Mouse (Mus musculus) embryo, embryonic 9.5 days (tissue): ENCODE results near the gene Med27.

Source experiments
- DNase-seq: peaks from one replicate; pipeline ENCODE4 v3.0.0-alpha.2; 2017; ENCODE audit errors: extremely low spot score

The Med27 gene

DNA sequence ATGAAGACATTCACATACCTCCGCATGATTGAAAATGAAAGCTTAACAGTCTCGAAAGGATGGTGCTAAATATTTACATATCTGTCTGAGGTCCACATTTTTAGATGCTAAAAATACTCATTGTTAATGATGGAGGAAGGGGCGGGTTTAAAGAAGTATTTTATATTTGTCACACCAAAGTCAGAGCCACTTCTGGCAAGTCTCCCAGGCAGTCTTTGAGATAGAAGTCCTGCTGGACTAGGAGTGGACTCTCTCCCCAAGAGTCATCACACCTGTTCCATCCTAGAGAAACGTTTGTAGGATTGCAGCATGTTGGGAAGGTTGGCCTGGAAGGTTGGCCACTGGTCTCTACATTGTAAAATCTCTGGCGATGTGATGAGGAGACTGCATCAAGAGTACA, 90.5 kb downstream of the Med27 start:
- DNase-seq, result no peak

DNA sequence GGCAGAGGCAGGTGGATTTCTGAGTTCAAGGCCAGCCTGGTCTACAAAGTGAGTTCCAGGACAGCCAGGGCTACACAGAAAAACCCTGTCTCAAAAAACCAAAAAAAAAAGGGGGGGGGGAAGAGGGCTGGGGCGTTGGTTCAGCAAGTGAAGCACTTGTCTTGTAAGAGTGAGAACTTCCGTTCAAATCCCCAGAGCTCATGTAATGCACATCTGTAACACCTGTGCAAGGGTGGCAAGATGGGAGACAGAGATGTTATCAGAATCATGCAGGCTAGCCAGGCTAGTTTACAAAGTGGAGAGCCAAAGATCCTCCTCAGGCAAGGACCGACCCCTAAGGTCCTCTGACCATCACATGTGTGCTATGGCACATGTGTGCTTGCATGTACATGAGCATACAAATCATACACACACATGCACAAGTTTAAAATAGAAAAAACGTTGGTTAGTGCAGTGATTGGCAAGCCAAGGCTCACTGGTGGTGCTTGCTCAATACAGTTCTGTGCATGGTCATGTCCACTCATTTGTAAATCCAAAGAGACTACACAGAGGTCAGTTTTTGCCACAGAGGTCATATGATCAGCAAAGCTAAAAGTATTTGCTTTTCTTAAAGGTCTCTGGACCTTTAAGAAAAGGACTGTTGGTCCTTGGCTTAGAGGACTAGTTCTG, 91.4 kb downstream of the Med27 start:
- no peak for DNase-seq

DNA sequence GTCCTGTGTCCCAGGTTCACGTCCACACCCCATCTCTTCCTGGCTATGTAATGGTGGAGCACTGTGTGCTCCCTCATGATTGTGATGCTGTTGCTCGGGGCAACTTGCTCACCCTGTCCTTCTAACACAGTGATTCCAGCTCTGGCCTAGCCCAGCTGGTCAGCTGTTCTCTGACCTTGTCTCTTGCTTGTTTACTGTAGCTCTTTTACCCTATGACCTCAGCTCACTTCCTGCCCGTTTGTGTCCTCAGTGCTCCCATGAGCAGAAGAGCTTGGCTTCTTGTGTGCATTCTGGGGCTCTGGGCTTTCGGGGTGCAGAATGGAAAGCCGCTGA, 91.9 kb downstream of the Med27 start:
- DNase-seq, result no peak

DNA sequence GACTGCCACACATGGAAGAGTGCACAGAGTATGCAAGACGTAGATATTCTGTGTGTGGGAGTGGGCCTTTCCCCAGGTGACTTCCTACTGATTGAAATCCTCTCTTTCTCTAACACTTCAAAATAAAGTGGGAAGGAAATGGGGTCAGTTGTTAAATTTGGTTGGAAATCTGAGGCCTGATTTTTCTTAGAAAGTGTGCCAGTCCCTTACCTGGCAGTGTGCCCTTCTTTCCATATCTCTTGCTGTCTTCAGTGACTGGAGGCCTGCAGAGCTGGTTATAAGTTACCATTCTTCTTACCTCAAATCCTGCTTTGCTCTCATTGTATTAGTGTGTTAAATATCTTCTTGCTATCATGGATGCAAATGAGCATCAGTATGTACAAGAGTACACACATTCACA, 92.4 kb downstream of the Med27 start:
- DNase-seq, result no peak

DNA sequence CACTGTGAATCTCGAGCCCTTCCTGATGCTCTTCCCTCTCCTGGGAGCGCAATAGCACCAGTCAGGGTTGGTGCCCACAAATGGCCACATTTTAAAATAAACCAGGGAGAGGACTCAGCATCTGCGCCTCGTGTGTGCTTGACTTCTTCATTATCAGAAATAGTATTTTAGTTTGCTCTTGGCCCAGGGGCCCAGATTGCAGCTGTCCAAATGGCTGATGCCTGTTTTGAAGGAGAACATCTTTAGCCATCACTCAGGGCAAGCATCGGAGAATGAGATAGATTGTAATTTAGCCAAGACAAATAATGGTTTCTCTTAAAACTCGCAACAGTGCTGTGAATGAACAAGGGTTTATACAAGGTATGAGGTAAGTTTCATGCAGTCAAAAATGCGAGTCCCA, 92.8 kb downstream of the Med27 start:
- no peak for DNase-seq

- no peak for DNase-seq
Observed at GRCm38 (mm10) chr2:29439857-29440502, 93.4 kb downstream of the Med27 start.

- no peak for DNase-seq
Observed at GRCm38 (mm10) chr2:29442275-29442674, 95.7 kb downstream of the Med27 start.

DNA sequence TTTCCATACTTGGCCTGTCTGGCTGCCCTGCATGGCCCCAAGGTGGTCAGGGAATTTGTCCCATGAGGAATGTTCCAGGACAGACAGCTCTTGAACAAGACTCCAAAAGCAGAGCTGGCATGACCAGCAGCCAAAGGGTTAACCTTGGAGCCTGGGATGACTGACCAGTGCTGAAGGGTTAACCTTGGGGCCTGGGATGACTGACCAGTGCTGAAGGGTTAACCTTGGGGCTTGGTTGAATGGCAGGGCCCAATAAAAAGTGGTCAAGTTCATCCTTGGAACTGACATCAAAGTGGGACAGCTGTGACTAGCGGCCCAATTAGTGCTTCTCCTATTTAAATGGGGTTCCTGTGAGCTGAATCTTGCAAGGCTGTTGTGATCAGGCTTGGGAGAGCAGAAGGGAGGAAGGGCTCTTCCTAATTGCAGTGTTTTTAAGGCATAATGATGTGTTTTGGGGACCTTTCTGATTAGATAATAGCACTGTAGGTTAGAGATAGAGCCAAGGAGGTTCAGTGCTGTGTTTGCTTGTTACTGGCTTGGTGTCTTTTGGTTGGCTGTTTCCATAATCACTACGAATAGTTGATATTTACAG, 97.1 kb downstream of the Med27 start:
- no peak for DNase-seq

GRCm38 (mm10) chr2:29448476-29449002, 101.9 kb downstream of the Med27 start:
- DNase-seq, result no peak

DNA sequence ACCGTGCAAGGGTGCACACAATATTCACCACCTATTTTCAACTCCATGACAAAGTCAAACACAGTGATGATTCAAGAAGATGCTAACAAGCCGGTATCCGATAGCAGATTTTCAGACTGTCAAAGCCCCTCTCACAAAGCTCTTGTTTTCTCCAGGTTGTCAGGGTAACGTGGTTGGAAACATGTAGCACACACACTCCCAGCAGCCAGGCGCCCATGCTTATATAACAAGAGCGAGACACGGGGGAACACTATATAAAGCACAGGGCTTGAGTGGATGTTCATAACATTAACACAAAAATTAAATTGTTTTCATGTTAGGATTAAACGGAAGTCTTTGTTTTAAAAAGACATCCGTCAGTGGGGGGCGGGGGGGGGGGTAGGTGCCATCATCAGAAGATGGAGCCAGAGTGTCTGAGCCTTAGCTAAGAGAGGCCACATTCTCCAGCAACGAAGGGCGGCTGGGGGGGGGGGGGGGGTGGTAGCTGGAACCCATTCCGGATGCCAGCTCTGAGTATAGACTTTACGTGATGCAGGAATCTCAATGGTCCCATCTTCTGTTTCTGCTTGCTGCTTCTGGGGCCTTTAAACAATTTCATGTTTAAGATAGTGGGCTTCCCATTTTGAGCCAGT, 104.9 kb downstream of the Med27 start:
- no peak for DNase-seq

DNA sequence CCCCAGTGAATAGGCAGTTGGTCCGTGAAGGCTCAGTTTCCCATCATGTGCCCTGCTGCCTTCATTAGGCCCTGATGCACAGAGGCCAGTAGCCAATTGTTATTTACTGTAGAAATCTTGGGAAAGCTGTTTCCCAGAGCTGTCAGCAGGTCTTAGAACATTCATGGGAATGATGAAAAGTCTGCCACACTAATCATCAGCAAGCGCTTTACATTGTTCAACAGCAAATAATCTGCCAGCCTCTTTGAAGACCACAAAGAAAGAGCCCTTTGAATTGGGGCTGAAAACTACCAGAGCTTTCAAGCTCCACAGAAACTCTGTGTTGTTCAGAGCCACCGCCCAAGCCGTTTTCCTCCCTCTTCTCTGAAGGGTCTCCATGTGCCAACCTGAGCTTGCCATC, 106.8 kb downstream of the Med27 start:
- DNase-seq, result no peak

DNA sequence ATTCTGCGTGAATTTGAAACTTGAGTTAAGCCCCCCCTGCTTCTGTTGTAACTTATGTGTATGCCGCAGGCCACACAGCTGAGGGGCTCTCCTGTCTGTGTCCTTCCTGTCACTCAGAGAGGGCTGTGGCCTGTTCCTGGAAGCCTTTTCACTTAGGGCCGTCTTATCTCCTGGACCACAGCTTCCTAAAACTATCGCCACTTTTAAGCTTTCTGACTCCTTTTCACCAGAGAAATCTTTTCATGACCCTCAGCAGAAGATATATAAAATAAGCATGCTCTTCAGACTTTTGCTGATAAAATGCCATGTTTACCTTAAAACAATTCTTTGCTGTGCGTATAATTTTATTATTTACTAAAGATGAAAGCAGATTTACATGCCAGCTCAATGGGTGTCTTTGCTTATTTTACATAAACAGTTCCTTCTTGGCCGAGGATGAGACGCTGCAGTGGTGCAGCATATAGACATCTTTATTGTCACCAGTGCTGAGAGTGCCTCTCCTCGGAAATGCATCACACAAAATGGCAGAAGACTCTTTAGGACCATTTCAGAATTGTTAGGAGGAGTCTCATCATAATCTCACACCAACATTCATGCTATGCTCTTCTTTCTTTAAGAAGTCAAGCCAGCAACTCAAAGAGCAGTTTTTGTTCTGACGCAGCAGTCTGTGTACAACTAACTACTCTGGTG, 110.2 kb downstream of the Med27 start:
- no peak for DNase-seq

GRCm38 (mm10) chr2:29457677-29458076, 111.1 kb downstream of the Med27 start:
- DNase-seq, result no peak

DNA sequence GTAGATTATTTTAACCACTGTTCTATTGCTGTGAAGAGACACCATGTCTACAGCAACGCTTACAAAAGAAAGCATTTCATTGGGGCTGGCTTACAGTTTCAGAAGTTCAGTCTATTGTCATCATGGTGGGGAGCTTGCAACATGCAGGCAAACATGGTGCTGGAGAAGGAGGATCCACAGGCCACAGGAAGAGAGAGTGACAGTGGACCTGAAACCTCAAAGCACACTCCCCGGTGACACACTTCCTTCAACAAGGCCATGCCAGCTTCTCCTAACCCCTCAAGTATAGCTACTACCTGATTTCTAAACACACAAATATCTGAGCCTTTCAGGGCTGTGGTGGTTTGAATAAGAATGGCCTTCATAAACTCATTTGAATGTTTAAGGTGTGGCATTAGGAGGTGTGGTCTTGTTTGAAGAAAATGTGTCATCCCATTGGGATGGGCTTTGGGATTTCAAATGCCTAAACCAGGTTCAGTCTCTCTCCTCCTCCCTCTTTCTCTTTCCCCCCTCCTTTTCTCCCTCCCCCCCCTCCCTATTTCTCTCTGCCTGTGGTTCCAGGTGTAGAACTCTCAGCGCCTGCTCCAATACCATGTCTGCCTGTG, 111.8 kb downstream of the Med27 start:
- no peak for DNase-seq

- no peak for DNase-seq
Observed at GRCm38 (mm10) chr2:29459648-29460047, 113.0 kb downstream of the Med27 start.

DNA sequence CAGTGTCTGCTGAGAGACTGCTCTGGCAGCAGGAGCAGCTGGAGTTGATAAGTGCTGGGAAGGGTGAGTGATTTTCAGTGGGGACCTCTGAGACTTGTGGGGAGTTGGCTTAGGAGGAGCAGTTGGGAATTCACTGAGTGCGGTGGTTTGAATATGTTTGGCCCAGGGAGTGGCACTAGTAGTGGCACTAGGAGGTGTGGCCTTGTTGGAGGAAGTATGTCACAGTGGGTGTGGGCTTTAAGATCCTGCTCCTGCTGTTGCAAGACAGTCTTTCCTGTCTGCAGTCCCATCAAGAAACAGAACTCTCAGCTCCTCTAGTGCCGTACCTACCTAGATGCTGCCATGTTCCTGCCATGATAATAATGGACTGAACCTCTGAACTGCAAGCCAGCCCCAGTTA, 115.2 kb downstream of the Med27 start:
- DNase-seq, result no peak

GRCm38 (mm10) chr2:29463039-29463585, 116.5 kb downstream of the Med27 start:
- DNase-seq, result no peak

- DNase-seq, result no peak
Observed at GRCm38 (mm10) chr2:29464851-29465648, 118.4 kb downstream of the Med27 start.

- no peak for DNase-seq
Observed at GRCm38 (mm10) chr2:29465649-29466137, 119.1 kb downstream of the Med27 start.

- DNase-seq, result no peak
Observed at GRCm38 (mm10) chr2:29466396-29466795, 119.8 kb downstream of the Med27 start.
